Mouse (Mus musculus) CD4-positive helper T cell, adult 2 months (primary cell): ENCODE data around the gene Hes1.

ENCODE experiments used
- DNase-seq: peaks from one replicate; pipeline ENCODE4 v3.0.0-alpha.2; 2012; ENCODE audit warnings: low read depth, missing footprints, low spot score

Hes1 gene

DNA sequence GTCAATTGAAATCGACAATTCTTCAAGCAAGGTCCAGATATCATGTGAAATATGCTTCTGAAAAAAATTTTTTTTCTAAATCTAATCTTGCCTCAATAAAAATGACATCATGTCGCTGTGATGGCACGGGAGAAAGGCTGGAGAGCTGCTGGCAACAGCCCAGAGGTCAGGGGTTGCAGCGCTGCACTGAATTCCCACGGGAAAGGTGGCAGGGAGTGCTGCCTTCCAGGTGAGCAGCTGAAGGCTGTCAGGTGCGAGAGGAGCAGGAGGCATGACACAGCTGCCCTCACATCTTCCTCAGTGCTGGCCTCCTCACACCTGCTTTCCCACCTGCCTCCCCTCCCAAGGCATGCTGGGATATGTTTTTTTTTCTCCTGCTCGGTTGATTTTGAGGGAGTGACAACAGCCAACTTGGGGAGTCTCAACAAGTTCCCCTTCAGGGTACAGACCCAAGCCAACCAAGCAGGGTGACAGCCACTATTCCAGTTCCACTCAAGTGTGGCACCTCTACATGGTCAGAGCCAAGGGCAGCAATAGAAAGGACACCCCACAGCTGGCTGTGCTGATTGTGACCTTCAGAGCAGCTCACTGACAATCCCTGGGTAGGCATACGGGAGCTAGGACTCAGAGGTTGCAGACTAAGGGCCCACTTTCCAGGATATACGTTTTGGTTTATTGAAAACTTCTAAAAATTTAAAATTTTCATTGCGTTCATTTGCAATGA lies 13.3 kb upstream of the Hes1 start:
- no peak for DNase-seq

DNA sequence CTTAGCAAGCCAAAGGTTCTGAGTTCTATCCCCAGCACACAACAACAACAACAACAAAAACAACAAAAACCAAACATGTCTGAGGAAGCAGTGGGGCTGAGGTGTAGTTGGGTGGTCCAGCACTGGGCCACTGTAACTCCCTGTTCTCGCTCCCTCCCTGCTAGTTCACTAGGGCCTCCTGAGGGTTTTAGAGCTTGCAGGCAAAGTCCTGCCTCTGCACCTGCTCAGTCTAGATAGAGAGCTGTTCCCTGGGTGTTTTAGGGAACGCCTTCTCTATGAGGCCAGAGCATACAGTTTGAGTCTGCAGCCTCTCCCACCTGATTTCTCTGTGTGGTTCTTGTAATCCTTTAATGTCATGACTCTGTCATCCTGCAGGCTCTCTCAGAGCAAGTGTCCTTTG lies 11.9 kb upstream of the Hes1 start:
- DNase-seq: no peak

DNA sequence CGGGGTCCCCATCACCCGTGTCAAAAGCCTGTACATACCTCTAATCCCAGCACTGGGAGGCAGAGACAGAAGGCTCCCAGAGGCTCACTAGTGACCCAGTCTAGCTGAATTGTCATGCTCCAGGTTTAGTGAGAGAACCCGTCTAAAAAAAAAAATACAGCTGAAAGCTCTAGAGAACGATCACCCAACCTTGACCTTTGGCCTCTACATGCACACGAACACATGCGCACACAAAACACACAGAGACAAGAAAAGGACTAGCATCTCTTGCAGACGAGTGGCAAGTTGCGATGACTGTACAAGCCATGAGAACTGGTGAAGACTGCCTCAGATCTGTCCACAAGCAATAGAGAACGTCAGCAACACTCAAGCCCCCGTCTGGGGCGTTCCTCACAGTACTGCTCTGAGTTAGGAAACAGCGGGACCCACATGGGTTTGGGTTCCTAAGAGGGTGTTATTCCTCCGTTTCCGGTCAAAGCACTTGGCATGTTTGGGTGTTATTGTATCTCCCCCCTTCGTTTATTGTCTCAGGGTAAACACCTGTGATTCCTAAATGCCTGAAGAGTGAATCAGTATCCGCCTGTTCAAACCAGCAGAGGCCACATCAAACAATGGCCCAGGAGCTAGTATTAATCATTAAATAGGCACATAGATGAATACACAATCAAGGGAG lies 11.2 kb upstream of the Hes1 start:
- no peak for DNase-seq

DNA sequence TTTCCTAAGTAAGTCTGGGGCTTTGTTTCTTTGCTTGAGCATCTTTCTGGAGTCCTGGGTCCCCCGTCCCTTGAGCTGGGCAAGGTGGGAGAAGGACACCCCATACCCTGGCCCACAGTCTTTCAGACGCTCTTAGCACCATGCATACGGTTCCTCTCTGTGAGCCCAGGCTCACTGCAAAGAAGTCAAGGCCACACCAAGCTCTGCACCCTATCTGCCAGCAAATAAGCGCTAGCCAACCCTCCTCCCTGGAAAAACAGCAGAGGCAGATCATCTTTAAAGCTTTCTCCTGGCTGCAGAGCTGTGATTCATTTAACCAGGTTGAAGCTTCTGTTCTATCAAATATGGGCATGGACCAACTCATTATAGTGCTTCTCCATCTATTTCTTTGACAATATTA lies 9.6 kb upstream of the Hes1 start:
- DNase-seq: no peak

DNA sequence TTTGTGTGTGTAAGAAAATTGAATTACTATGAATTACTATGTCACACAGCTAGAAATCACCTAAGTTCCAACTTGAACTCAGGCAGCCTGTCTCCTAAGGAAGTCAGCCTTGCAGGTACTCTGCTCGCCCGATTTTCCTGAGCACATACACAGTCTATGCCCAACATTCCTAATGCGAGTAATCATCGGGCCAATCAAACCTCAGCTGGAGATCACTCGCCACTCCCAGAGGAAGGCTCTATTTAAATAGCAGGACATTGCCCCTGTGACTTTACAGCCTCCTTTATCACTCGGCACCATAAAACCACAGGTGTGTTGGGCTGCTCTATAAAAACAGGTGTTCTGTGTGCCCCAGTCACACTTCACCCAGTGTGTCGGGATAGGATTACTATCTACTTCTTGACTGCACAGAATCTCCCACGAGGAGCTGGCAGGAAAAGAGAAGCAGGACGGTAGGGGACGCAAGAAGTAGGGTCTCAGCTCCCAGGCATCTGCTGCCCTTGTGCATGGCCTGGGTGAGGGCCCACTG lies 8.8 kb upstream of the Hes1 start:
- no peak for DNase-seq

DNA sequence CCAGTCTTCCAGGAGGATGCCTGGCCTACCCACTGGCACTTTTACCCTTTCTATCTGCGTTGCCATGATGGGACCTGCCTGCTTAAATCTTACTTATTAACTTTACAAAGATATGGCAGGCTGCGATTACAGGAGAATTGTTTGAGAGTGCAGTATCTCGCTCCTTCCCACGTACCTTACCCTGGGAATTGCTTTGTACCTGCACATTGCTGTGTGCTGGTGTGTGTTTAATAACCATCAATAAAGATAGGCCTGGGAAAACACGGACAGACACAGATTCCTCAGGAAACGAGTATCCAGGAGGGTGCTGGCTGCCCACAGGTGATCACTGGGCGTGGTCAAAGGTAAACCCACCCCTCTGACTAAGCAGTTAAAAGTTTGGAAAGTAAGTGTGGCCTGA lies 8.3 kb upstream of the Hes1 start:
- no peak for DNase-seq

DNA sequence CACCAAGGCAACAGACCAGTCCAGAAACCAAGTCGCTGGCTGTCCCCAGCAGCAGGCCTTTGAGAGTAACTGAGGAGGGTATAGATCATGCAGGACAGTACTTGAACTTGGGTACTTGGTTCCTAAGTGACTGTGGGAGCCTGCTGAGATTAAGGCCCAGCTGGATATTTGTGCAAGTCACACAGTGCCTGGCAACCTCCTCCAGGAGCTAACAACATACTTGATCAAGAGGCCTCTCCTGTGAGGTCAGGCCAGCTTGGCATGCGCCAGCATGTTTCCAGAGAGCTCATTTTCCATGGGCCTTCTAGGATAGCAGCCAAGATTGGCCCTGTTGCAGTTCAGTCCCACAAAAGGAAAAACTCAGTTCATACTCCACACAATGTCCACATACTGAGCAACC lies 7.3 kb upstream of the Hes1 start:
- no peak for DNase-seq

DNA sequence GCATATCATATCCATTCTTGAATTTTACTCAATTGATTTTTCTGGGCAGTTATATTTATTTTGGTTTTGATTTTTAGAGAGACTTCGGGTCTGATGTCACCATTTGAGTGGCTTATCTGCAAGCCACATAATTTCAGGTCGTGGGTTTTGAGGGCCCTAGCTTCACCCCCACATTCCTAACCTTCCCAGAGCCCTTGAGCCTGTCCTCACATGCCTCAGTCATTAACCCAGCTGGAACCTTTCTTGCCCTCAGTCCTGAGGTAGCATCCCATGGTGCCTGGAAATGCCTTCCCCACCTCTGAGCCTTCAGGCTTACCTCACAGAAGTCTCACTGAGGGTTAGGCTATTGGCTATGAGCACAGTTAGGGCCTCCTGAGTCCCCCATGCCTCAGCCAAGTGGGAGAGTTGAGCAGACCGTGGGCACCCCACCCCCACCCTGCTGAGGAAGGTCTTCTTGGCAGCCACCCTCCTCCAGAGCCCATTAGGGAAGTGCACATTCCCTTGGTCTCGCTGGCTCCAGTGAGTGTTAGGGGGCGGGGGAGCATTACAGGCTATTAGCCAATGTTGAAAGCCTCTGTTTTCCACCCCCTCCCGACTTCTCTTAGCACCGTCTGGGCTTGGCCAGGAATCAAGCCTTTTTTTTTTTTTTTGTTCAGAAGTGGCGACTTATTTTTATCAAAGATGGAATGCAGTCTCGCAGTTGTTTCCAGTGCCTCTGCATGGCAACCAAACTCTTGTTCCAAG lies 5.0 kb upstream of the Hes1 start:
- DNase-seq: no peak

DNA sequence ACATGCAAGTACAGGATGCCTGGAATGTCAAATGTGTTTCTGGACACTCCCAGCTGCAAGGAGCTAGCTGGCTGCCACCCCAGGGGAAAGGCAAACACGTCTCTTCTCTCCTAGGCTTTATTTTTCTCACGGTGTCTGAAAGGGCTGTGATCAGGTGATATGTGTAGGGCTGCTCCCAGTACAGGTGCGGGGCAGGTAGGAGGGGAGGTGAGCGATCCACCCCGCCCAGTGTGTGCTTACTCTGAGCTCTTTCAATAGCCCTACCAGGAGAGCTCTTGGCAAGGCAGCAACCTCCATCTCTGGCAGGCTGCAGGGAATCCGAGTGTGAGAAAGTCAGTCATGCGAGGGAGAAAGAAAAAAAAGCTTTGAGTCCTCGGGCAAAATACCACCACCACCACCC lies 3.8 kb upstream of the Hes1 start:
- DNase-seq: no peak

DNA sequence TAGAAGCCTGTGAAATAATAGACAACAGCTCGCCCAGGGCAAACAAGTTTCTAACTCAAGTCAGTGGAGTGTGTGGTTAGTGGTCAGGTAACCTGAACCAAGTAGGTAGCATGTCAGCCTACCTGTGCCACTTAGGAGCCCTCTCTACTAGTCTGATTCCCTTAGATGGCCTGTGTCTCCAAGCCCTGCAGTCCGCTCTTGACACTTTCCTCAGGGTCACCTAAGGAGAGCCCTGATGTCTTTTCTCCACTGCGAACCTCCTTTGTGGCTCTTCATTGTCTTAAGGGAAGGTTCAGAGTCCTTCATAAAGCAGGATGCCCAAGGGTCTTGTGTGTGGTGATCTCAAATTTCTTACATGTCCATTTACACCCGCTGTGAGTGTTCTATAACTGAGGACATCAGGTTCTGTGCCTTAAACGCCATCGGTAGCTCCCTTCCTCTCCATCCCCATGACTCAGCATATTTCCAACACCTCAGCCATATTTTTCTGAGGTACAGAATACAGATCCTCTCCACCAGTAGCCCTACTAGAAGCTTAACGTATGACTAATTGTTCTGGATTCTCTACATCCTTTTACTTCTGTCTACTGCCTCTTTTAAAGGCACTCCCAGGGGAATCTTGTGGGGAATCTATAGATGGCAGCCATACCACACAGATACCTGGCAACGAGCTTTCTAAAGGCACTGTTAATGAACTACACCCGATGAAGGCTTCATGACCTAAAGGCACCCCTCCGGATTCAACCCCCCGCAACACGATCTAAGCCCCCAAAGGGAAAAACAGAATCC lies 1.7 kb upstream of the Hes1 start:
- no peak for DNase-seq

DNA sequence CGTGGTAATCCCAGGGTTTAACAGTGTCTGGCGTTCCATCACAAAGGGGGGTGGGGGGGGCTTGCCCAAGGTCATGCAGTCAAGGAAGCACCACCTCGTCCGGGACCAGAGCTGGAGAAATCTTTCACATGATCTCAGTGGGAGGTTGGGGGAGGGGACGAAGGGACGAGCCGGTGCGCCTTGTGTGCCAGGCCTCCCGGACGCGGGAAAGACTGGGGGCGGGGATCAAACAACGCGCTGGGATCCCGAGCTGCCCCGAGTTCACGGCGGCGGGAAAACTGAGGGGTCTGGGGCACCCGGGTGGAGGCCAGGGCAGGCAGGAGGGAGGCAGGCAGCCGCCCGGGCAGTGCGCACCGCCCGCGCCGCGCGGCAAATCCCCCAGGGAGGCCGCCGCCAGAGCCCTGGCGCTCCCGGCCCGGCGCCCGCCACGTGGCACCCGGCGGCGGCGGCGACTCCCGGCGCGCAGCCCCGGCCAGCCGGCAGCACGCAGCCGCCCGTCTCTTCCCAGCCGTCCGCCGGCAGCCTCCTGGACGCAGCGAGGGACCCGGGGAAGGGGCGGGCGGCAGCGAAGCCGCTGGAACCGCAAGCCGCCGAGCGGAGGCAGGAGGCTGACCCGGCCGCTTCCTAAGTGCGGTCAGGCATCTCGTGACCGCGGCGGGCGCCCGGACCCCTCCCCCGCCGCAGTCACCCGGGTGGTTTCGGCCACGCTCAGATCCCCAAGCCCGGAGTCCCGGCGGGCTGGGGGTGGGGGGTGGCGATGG lies 883 bp upstream of the Hes1 start:
- DNase-seq: peak; percentile 23

DNA sequence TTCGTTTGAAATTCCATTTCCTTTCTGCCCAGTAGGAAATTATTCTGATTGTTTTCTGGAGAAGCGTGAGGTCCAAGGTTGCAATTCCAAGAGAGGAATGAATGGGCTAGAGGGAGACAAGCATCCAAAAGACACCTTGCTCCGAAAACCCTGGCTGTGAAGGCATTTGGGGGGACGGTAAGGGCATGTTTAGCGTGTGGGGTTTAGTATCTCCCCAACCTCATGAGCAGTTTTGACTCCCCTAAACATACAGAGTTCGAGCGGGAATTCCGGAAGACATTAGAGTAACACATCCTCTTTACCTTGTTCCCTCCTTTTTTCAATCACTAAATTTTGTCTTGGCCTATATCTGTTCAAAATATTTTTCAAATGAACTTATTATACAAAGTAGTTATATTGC lies 429 bp downstream of the Hes1 start:
- no peak for DNase-seq

DNA sequence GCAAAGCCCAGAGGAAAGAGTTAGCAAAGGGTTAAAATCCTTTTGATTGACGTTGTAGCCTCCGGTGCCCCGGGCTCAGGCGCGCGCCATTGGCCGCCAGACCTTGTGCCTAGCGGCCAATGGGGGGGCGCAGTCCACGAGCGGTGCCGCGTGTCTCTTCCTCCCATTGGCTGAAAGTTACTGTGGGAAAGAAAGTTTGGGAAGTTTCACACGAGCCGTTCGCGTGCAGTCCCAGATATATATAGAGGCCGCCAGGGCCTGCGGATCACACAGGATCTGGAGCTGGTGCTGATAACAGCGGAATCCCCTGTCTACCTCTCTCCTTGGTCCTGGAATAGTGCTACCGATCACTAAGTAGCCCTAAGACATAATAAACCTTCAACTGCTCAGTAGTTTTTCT lies 893 bp downstream of the Hes1 start:
- peak; percentile 32 for DNase-seq

DNA sequence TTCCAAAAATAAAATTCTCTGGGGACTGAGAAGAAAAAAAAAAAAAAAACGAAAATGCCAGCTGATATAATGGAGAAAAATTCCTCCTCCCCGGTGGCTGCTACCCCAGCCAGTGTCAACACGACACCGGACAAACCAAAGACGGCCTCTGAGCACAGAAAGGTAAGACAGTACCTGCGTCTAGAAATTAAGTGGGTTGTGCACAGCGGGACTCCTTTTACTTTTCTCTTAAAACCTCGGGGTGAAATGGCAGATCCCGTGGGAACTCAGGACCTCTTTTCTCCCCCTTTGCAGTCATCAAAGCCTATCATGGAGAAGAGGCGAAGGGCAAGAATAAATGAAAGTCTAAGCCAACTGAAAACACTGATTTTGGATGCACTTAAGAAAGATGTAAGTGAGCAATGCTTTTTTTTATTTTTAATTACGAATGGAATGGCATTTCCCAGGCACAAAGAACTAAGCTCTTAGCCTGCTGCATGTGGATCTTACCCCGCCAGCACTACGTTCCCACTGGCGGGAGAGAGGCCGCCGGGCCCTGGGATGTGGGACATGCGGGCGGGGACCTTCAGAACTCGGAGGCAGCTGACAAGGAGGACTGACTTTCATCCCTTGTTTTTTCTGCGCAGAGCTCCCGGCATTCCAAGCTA lies 1.5 kb downstream of the Hes1 start:
- no peak for DNase-seq

DNA sequence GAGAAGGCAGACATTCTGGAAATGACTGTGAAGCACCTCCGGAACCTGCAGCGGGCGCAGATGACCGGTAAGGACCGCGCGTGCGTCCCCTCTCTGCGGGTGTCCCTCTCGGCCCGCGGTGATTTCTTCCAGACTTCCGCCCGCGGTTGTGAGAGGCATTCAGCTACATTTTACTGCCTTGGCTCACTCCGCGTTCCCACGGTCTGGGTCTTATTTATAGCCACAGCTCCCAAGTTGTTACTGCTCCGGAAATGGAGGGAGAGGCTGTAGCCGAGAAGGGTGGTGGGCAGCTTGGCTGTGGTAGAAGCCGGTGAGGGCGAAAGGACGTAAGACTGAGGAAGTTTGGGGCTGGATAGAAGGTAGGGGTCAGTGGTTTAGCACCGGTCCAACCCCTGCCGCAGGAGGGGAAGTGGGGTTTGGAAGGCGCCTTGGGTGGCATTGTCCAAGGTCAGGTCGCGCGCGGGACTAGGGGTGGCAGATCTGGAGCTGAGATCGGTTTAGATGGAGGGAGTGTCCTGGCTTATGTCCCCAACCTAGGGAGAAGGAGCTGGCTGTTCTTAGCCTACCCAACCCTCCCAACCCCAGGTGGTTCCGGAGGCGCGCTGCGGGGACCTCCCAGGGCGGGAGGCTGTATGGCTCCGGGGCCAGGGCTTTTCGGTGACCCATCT lies 2.1 kb downstream of the Hes1 start:
- peak; percentile 39 for DNase-seq

DNA sequence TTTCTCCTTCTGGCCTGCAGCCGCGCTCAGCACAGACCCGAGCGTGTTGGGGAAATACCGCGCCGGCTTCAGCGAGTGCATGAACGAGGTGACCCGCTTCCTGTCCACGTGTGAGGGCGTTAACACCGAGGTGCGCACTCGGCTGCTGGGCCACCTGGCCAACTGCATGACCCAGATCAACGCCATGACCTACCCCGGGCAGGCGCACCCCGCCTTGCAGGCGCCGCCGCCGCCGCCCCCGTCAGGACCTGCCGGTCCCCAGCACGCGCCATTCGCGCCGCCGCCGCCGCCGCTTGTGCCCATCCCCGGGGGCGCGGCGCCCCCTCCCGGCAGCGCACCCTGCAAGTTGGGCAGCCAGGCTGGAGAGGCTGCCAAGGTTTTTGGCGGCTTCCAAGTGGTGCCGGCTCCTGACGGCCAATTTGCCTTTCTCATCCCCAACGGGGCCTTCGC lies 2.7 kb downstream of the Hes1 start:
- DNase-seq: peak; percentile 65

DNA sequence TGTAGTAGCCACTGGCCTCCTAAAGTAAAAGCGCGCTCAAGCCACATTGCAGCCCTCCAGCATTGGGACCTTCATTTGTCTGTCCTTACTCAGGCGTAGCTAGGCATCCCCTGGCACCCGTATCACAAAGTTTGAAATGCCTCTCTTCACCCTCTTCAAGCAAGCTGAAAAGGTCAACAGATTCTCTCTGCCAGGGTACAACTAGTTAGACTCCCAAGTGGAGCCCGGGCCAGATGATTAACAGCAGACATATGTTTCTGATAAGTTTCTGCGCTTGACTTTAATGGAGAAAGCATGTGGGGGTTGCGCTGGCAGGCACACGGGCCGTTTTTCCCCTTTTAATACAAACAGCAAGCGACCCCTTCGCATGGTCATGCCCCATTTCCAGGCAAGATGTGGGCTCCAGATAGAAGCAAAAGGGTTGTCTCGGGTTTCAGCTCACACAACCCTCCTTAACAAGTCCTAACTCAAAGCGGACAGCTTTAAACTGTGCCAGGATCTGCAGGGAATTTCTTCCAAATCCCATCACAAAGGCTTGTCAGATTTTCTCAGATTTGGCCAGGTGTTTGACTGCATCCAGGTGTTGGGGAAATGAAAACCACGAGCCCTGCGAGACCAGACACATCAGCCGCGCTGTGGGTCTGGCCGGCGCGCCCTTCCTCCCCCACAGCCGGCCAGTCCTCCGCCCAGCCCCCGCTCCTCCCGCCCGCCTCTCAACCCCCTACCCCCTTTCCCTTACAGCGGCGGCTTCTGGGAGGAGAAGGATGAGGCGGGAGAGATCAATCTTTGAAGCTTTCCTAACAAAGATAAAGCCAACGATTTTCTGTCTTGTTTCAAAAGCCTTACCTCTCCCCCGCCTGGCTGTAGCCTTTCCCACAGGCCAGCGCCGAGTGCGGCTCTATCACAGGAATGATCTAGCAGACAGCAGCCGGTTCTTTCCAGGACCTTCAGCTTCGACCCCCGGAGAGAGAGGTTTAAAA lies 4.1 kb downstream of the Hes1 start:
- no peak for DNase-seq

DNA sequence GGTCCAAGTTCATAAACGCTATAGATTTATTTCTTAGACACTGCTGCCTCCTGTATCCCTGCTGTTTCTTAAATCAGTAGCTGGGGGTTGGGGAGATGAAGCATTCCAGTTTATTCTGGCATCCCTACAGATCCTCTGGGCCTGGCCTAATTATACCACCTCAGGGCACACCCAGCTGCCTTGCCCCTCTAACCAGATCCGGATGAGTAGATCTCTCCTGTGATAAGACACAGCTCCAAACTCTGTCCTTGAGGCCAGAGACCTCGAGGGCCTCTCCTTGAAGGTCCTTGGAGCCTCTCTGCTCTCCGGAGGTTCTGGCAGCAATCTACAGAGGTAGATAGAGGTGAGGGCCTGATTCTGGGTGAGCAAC lies 5.4 kb downstream of the Hes1 start:
- no peak for DNase-seq
